Mouse (Mus musculus) hindbrain, postnatal 0 days (tissue): ENCODE measurements around the gene Actl7a. TPM values are rescaled to one million over a fixed set of nuclear protein-coding genes. Genes with fewer than 3 reads are reported as not detected.

ENCODE experiments used
- ATAC-seq: fragments of 200-750 bp; cut with Nextera tagmentation; 2 replicates; pipeline ENCODE4 v1.8.0; 2017; ENCODE audit warnings: mild to moderate bottlenecking, moderate TSS enrichment, moderate library complexity
- DNase-seq: peaks from one replicate; pipeline ENCODE4 v3.0.0-alpha.2; 2015; ENCODE audit warnings: low spot score
- H3K27ac ChIP-seq: fragments of 300-500 bp; sonication (generic); 2 replicates; pipeline ENCODE4 v1.5.1; 2014; ENCODE audit warnings: mild to moderate bottlenecking
- H3K27me3 ChIP-seq: fragments of 300-500 bp; sonication (generic); 2 replicates; pipeline ENCODE4 v1.6.1; 2014; ENCODE audit warnings: low read length, mixed read lengths; ENCODE audit not compliant: insufficient read depth
- H3K36me3 ChIP-seq: fragments of 300-500 bp; sonication (generic); 2 replicates; pipeline ENCODE4 v1.6.1; 2014; ENCODE audit warnings: low read length, mixed read lengths; ENCODE audit not compliant: insufficient read depth
- H3K4me1 ChIP-seq: fragments of 300-500 bp; sonication (generic); 2 replicates; pipeline ENCODE4 v1.6.1; 2014; ENCODE audit warnings: antibody characterized with exemption, low read length, mixed read lengths; ENCODE audit not compliant: insufficient read depth
- H3K4me2 ChIP-seq: fragments of 300-500 bp; sonication (generic); 2 replicates; pipeline ENCODE4 v1.6.1; 2014; ENCODE audit warnings: low read depth, mild to moderate bottlenecking, low read length, moderate library complexity, mixed read lengths
- H3K4me3 ChIP-seq: fragments of 300-500 bp; sonication (generic); 2 replicates; pipeline ENCODE4 v1.5.1; 2014; ENCODE audit warnings: low read length
- H3K9ac ChIP-seq: fragments of 300-500 bp; sonication (generic); replicated peaks from 2 replicates; pipeline ENCODE4 v1.6.1; 2014; ENCODE audit warnings: mild to moderate bottlenecking, low read length, moderate library complexity, mixed read lengths
- H3K9me3 ChIP-seq: fragments of 300-500 bp; sonication (generic); 2 replicates; pipeline ENCODE4 v1.6.1; 2016; ENCODE audit warnings: low read length, mixed read lengths
- CTCF ChIP-seq: IDR thresholded peaks from 2 replicates; pipeline ENCODE4 v1.5.1; 2016; ENCODE audit warnings: antibody characterized with exemption, control low read depth, low read depth
- WGBS: fragments of 180-500 bp; shearing (Covaris S2); extraction: QIAGEN DNeasy Blood & Tissue Kit; methylation state at CpG from one replicate; pipeline ENCODE4 v1.1.7; 2014; 5-methylcytosine and 5-hydroxymethylcytosine counted together
- polyA plus RNA-seq: library from polyadenylated mRNA; unstranded; fragments of >200 nt; fragmentation: Nextera tagmentation; extraction: Ambion mirVana; gene quantifications from 2 replicates; pipeline ENCODE4 v1.2.1, GENCODE M21; 2015
- total RNA-seq: library from RNA; depleted of rRNA; stranded (reverse); fragments of >200 nt; gene quantifications from 2 replicates; pipeline ENCODE4 v1.2.3, GENCODE M21; 2014

Gene Actl7a
- total and polyA plus RNA-seq, 2 experiments from 2014 or later, result not detected

DNA sequence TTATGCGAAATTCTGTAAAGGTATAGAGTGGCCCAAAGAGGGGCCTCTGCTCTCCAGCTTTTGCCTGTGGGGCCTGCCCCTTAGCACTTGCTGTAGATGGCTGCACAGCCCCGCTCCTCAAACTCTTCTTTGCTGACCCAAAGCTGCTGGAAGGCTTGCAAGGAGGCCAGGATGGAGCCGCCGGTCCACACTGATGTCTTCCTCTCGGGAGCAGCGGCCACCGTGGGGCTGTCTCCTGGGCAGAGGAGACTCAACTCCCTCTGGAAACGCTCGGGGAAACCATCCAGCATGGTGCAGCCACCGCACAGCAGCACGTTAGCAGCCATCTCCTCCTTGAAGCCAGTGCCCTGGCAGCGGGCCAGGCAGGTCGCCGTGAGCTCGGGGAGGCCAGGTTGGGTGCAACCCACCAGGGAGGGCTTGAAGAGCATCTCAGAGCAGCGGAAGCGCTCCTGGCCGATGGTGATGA, 3.2 kb upstream of the Actl7a start, which contains the start of gene Gm26657:
Gene Gm26657 (plus strand): TSS at position 51 of the 466 bp plus-strand sequence.
- H3K27ac ChIP-seq, result no peak within 1 kb of the TSS
- DNase-seq (no peak), ATAC-seq (no peak)
- no peaks in the 10 kb centered on the region for H3K4me1 ChIP-seq
- H3K4me3 ChIP-seq, result no peak within 1 kb of the TSS
- no peak within 1 kb of the TSS for H3K9ac ChIP-seq
- WGBS, result 84% methylated on average over 18 of the region's 18 CpGs
- H3K36me3 ChIP-seq, result no peaks in the 10 kb centered on the region
- H3K27me3 ChIP-seq, result no peaks in the 10 kb centered on the region
- no peaks in the 10 kb centered on the region for H3K9me3 ChIP-seq
- H3K4me2 ChIP-seq, result no peak within 1 kb of the TSS
- no peak for TF ChIP-seq CTCF

DNA sequence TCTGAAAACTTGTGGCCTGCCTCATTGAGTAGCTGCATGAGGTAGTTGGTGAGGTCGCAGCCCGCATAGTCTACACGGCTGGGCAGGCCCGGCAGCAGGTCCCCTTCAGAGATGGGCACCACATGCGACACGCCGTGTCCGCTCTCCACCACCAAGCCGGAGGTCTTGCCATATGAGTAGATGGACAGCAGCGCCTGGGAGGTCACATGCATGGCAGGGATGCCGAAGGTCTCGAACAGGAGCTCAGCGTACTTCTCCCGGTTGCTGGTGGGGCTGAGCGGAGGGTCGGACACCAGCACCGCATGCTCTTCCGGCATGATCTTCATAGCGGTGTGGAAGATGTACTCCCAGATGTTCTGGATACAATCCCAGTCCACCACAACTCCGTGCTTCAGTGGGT, 2.6 kb upstream of the Actl7a start:
- no peak overlapping the region for H3K27ac ChIP-seq
- no peaks in the 10 kb centered on the region for H3K4me1 ChIP-seq
- no peak overlapping the region for H3K4me3 ChIP-seq
- DNase-seq, result no peak
- no peak for ATAC-seq
- no peak overlapping the region for H3K4me2 ChIP-seq
- no peaks in the 10 kb centered on the region for H3K9me3 ChIP-seq
- H3K9ac ChIP-seq, result no peak overlapping the region
- TF ChIP-seq CTCF, result no peak
- WGBS, result 96% methylated on average over 20 of the region's 20 CpGs
- no peaks in the 10 kb centered on the region for H3K27me3 ChIP-seq
- peaks cover 4% of the 10 kb centered on the region; the same call in 1 of the 2 replicates for H3K36me3 ChIP-seq

DNA sequence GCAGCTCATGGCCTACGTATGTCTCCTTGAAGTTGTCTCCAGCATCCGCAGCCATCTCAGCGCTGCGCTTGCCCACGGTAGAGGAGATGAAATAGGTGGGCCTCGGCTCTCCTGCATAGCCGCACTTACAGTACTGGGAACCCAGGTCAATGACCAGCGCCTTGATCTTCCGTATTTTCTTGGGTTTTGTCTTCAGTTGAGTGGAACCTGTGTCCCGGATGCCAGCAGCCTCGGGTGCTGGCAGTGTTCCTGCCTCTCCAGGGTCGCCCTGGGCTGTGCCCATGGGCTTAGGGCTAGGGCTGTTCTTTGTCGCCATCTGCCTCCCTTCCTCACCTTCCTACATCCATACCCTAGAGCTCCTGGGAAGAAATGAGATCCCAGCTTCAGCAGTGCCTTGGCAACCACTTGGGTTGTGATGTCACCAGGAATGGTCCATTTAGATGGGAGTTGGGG, 2.1 kb upstream of the Actl7a start, which contains the start of gene Actl7b:
Gene Actl7b (minus strand): TSS at position 403 of the 453 bp plus-strand sequence.
- H3K27me3 ChIP-seq, result no peaks in the 10 kb centered on the region
- H3K4me2 ChIP-seq, result no peak within 1 kb of the TSS
- no peak within 1 kb of the TSS for H3K9ac ChIP-seq
- H3K27ac ChIP-seq, result no peak within 1 kb of the TSS
- no peak within 1 kb of the TSS for H3K4me3 ChIP-seq
- no peaks in the 10 kb centered on the region for H3K4me1 ChIP-seq
- no peak for ATAC-seq
- TF ChIP-seq CTCF, result no peak
- no peak for DNase-seq
- WGBS, result 95% methylated on average over 13 of the region's 13 CpGs
- no peaks in the 10 kb centered on the region for H3K9me3 ChIP-seq
- peaks cover 8% of the 10 kb centered on the region; the same call in 1 of the 2 replicates for H3K36me3 ChIP-seq

DNA sequence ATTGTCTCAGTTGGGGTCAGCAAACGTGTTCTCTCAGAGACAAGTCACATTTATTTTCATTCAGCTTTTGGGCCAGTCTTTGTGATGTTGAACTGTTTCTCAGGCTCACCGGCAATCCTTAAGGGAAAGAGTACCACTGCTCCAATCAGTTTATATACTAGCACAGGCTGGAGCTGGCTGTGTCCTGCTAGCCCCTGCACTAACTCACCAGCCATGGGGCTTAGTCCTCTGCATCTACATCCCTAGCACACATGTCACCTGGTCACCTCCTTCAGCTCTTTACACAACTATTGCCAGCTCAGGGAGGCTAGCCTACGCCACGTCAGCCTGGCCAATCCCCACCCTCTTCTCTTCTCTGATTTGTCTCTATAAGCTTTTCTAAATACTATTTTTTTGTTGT, 515 bp upstream of the Actl7a start:
- Histone ChIP-seq H3K4me3 (no peak overlapping the region), H3K36me3 (peaks cover 12% of the 10 kb centered on the region), H3K4me1 (no peaks in the 10 kb centered on the region), H3K27me3 (no peaks in the 10 kb centered on the region), H3K9me3 (no peaks in the 10 kb centered on the region), H3K9ac (no peak overlapping the region), H3K27ac (no peak overlapping the region), H3K4me2 (no peak overlapping the region)
- no peak for TF ChIP-seq CTCF
- no peak for ATAC-seq
- 88% methylated on average over 4 of the region's 4 CpGs for WGBS
- no peak for DNase-seq

DNA sequence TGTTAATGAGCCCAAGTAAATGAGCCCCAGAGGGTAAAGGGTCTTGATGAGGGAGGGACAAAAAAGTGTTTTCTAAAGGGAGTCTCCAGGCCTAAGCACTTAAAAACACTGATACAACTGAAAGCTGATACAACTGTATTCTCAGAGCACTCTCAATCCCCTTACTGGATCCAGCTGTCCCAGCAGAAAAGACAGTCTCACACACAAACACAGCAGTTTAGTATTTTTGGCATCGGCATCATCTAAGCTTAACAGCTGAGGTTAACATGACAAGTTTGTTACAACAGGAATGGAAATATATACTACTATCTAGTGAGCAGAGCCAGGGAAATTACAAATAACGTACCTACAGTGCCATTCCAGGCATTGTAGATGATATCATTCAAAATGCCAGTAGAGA, 3.1 kb downstream of the Actl7a start:
- Histone ChIP-seq H3K9me3 (no peaks in the 10 kb centered on the region), H3K36me3 (peaks cover 35% of the 10 kb centered on the region), H3K27ac (no peak overlapping the region), H3K27me3 (no peaks in the 10 kb centered on the region), H3K9ac (no peak overlapping the region), H3K4me2 (no peak overlapping the region), H3K4me3 (no peak overlapping the region), H3K4me1 (no peaks in the 10 kb centered on the region)
- no peak for ATAC-seq
- WGBS, result 95% methylated on average over 2 of the region's 2 CpGs
- no peak for DNase-seq
- no peak for TF ChIP-seq CTCF

DNA sequence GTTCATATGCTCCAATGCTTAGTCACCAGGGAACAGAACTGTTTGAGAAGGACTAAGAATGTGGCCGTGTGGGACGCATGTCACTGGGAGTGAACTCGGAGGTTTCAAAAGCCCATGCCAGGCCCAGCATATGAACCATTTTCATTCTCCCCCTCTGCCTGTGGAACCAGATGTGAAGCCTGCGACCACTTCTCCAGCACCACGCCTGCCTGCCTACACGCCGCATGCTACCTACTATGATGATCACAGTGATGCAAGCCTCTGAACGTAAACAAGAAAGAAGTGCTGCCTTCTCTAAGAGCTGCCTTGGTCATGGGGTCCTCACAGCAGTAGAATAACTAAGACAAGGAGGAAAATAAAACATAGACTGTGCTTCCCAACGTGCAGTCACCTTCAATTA, 4.2 kb downstream of the Actl7a start:
- H3K4me3 ChIP-seq, result no peak overlapping the region
- peaks cover 41% of the 10 kb centered on the region for H3K36me3 ChIP-seq
- TF ChIP-seq CTCF, result no peak

DNA sequence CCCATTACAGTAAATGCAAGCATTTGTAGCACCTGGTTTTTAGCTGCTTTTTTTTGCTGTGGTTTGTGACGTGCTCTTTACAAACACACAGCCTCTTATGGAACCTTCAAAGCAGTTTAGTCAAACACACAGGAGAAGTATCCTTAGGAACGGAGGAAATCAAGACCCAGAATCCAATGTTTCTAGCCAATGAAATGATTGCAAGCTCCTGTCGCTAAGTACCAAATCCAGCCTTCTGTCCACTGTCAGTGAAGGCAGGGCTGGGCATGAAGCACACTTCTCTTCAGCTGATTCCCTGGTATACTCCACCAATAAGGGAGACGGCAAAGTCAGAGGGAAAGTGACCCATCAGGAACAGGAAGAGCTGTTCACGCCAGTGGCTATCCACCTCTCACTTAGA, 12.8 kb downstream of the Actl7a start:
- no peak overlapping the region for H3K4me3 ChIP-seq
- no peak overlapping the region for H3K4me2 ChIP-seq
- 86% methylated on average over 5 of the region's 5 CpGs for WGBS

More for the DNA sequence above, 4.2 kb downstream of the Actl7a start:
- H3K27me3 ChIP-seq, result no peaks in the 10 kb centered on the region
- no peak overlapping the region for H3K4me2 ChIP-seq
- DNase-seq (no peak), ATAC-seq (no peak)
- no peak overlapping the region for H3K27ac ChIP-seq
- no peaks in the 10 kb centered on the region for H3K9me3 ChIP-seq
- 97% methylated on average over 9 of the region's 9 CpGs for WGBS
- H3K4me1 ChIP-seq, result no peaks in the 10 kb centered on the region
- no peak overlapping the region for H3K9ac ChIP-seq

More for the DNA sequence above, 12.8 kb downstream of the Actl7a start:
- H3K27ac ChIP-seq, result no peak overlapping the region
- ATAC-seq (no peak), DNase-seq (no peak)
- no peak overlapping the region for H3K9ac ChIP-seq
- H3K4me1 ChIP-seq, result no peaks in the 10 kb centered on the region
- no peaks in the 10 kb centered on the region for H3K9me3 ChIP-seq
- H3K36me3 ChIP-seq, result peaks cover 73% of the 10 kb centered on the region
- no peak for TF ChIP-seq CTCF
- no peaks in the 10 kb centered on the region for H3K27me3 ChIP-seq
